Mouse (Mus musculus) lung, postnatal 25 days (tissue): Measurements from ENCODE around the gene Trmt13.
A peak's percentile ranks its signal among the peaks of the same experiment; 100 is the strongest.
"Not testable (repeated sequence)": the region's sequence is repeated elsewhere in the genome, so short reads cannot be mapped to it uniquely, and the experiment has no call there.

Source experiments
- DNase-seq: peaks from one replicate; pipeline ENCODE4 v3.0.0; 2022; ENCODE audit warnings: low spot score

Trmt13 gene

GRCm38 (mm10) chr3:116634091-116634490 lies 19.7 kb upstream of the Trmt13 start:
- no peak for DNase-seq

- no peak for DNase-seq
These were observed 18.6 kb upstream of the Trmt13 start for GRCm38 (mm10) chr3:116632971-116633370.

GRCm38 (mm10) chr3:116631459-116631858 lies 17.1 kb upstream of the Trmt13 start:
- no peak for DNase-seq

GRCm38 (mm10) chr3:116622641-116623040 lies 8.3 kb upstream of the Trmt13 start:
- no peak for DNase-seq

GRCm38 (mm10) chr3:116620636-116621370 lies 6.4 kb upstream of the Trmt13 start:
- DNase-seq, result no peak

GRCm38 (mm10) chr3:116618855-116619254 lies 4.5 kb upstream of the Trmt13 start:
- DNase-seq, result no peak

- no peak for DNase-seq
These were observed 1.1 kb upstream of the Trmt13 start for GRCm38 (mm10) chr3:116615318-116616068.

GRCm38 (mm10) chr3:116604570-116604969 lies 9.8 kb downstream of the Trmt13 start:
- no peak for DNase-seq

GRCm38 (mm10) chr3:116601781-116602180 lies 12.6 kb downstream of the Trmt13 start:
- no peak for DNase-seq

GRCm38 (mm10) chr3:116601005-116601404 lies 13.4 kb downstream of the Trmt13 start:
- no peak for DNase-seq

GRCm38 (mm10) chr3:116599705-116600104 lies 14.7 kb downstream of the Trmt13 start:
- no peak for DNase-seq

GRCm38 (mm10) chr3:116595603-116595991 lies 18.8 kb downstream of the Trmt13 start:
- DNase-seq, result no peak

GRCm38 (mm10) chr3:116594728-116595602 lies 19.4 kb downstream of the Trmt13 start, which contains the start of gene Sass6:
Gene Sass6, plus strand, starts transcription at chr3:116594982.
- peak; percentile 98 for DNase-seq

- DNase-seq, result no peak
These were observed 20.2 kb downstream of the Trmt13 start for GRCm38 (mm10) chr3:116594076-116594727.

GRCm38 (mm10) chr3:116582201-116582600 lies 32.2 kb downstream of the Trmt13 start:
- no peak for DNase-seq

GRCm38 (mm10) chr3:116577286-116577685 lies 37.1 kb downstream of the Trmt13 start:
- no peak for DNase-seq

GRCm38 (mm10) chr3:116570628-116571027 lies 43.8 kb downstream of the Trmt13 start:
- no peak for DNase-seq

- DNase-seq, result no peak
These were observed 51.3 kb downstream of the Trmt13 start for GRCm38 (mm10) chr3:116563095-116563492.

- no peak for DNase-seq
These were observed 51.8 kb downstream of the Trmt13 start, which contains the start of gene Lrrc39 for GRCm38 (mm10) chr3:116562408-116563094. Gene Lrrc39, plus strand, starts transcription at chr3:116562973.

- not testable (repeated sequence) for DNase-seq
These were observed 53.1 kb downstream of the Trmt13 start for GRCm38 (mm10) chr3:116561315-116561714.

GRCm38 (mm10) chr3:116551362-116551761 lies 63.0 kb downstream of the Trmt13 start:
- DNase-seq, result no peak
